Mouse (Mus musculus) heart, embryonic 11.5 days (tissue): Measurements from ENCODE around the gene Eif2d. TPM values are rescaled to one million over a fixed set of nuclear protein-coding genes. Genes with fewer than 3 reads are reported as not detected.

Experiments used
- ATAC-seq: fragments of 200-750 bp; cut with Nextera tagmentation; replicated peaks from 2 replicates; pipeline ENCODE4 v1.8.0; 2017; ENCODE audit warnings: moderate library complexity; ENCODE audit not compliant: insufficient number of reproducible peaks, low FRiP score, low TSS enrichment
- H3K27ac ChIP-seq: fragments of 300-500 bp; sonication (generic); 2 replicates; pipeline ENCODE4 v1.5.1; 2014; ENCODE audit warnings: mild to moderate bottlenecking, low read depth, low read length
- H3K27me3 ChIP-seq: fragments of 300-500 bp; sonication (generic); 2 replicates; pipeline ENCODE4 v1.6.1; 2014; ENCODE audit warnings: mild to moderate bottlenecking, low read length, mixed read lengths; ENCODE audit not compliant: control insufficient read depth, insufficient read depth
- H3K36me3 ChIP-seq: fragments of 300-500 bp; sonication (generic); 2 replicates; pipeline ENCODE4 v1.6.1; 2014; ENCODE audit warnings: mild to moderate bottlenecking, low read length, moderate library complexity, mixed read lengths; ENCODE audit not compliant: control insufficient read depth, insufficient read depth
- H3K4me1 ChIP-seq: fragments of 300-500 bp; sonication (generic); 2 replicates; pipeline ENCODE4 v1.6.1; 2014; ENCODE audit warnings: low read length; ENCODE audit not compliant: control insufficient read depth, insufficient read depth
- H3K4me2 ChIP-seq: fragments of 300-500 bp; sonication (generic); 2 replicates; pipeline ENCODE4 v1.6.1; 2014; ENCODE audit warnings: mild to moderate bottlenecking, moderate library complexity
- H3K4me3 ChIP-seq: fragments of 300-500 bp; sonication (generic); 2 replicates; pipeline ENCODE4 v1.5.1; 2014; ENCODE audit warnings: low read depth, low read length
- H3K9ac ChIP-seq: fragments of 300-500 bp; sonication (generic); 2 replicates; pipeline ENCODE4 v1.6.1; 2014; ENCODE audit warnings: mild to moderate bottlenecking, low read depth, low read length, moderate library complexity
- H3K9me3 ChIP-seq: fragments of 300-500 bp; sonication (generic); replicated peaks from 2 replicates; pipeline ENCODE4 v1.6.1; 2016; ENCODE audit warnings: low read length; ENCODE audit not compliant: control insufficient read depth
- WGBS: fragments of 180-500 bp; shearing (Covaris S2); extraction: QIAGEN DNeasy Blood & Tissue Kit; methylation state at CpG from one replicate; pipeline ENCODE4 v1.1.7; 2014; ENCODE audit not compliant: insufficient replicate concordance; 5-methylcytosine and 5-hydroxymethylcytosine counted together
- polyA plus RNA-seq: library from polyadenylated mRNA; unstranded; fragments of >200 nt; fragmentation: Nextera tagmentation; extraction: Ambion mirVana; gene quantifications from 2 replicates; pipeline ENCODE4 v1.2.1, GENCODE M21; 2014

The Eif2d gene
- polyA plus RNA-seq, 1 experiment from 2014 or later, result 51.5 TPM

DNA sequence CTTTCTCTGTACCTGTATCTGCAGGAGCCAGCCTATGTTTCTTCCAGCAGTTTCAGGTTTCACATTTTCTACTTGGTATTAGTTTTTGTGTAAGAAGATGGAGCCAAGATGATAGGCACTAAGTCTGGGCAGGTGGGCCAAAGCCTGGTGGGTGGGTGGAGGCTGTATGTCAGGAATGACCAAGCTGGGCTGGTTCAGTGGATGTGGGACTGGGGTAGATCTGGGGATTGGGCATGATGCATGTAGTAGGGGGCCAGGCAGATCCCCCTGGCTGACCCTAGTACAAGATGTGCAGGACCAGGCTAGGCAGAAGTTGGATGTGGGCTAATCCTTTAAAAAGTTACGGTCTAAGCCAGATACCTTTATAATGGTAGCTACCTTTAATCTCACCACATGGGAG is 22.2 kb downstream of the Eif2d start:
- no peak overlapping the region for H3K9ac ChIP-seq
- WGBS, result 96% methylated on average over 1 of the region's 1 CpGs
- no peak overlapping the region for H3K4me3 ChIP-seq
- no peak overlapping the region for H3K27ac ChIP-seq
- ATAC-seq, result no peak
- H3K36me3 ChIP-seq, result peaks cover 30% of the 10 kb centered on the region
- no peaks in the 10 kb centered on the region for H3K27me3 ChIP-seq
- 0 out of 2 replicates have a peak, but pooled peaks cover 2% of the 10 kb centered on the region for H3K4me1 ChIP-seq
- no peak overlapping the region for H3K4me2 ChIP-seq
- H3K9me3 ChIP-seq, result no peaks in the 10 kb centered on the region

DNA sequence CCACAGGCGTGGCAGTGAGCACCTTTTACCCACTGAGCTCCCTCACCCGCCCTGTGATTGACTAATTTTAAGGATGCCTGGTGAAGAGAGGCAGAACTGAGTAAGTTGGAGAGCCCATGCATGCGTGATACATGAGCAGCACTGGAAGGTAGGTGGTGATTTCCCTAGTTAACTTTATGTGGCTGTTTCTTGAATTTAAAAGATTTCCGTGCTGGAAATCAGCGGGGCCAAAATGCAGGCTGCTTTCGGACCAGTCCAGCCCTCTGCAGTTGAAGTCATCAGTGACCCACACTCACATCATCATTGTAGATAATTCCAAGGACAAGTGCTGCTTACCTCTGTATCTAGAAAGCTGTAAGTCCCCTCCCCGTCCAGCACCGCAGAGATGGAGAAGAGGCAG is 22.8 kb downstream of the Eif2d start:
- Histone ChIP-seq H3K9me3 (no peaks in the 10 kb centered on the region), H3K27ac (no peak overlapping the region), H3K4me3 (no peak overlapping the region), H3K4me1 (0 out of 2 replicates have a peak, but pooled peaks cover 2% of the 10 kb centered on the region), H3K27me3 (no peaks in the 10 kb centered on the region), H3K4me2 (no peak overlapping the region), H3K36me3 (peaks cover 30% of the 10 kb centered on the region), H3K9ac (no peak overlapping the region)
- WGBS, result 90% methylated on average over 8 of the region's 8 CpGs
- no peak for ATAC-seq

DNA sequence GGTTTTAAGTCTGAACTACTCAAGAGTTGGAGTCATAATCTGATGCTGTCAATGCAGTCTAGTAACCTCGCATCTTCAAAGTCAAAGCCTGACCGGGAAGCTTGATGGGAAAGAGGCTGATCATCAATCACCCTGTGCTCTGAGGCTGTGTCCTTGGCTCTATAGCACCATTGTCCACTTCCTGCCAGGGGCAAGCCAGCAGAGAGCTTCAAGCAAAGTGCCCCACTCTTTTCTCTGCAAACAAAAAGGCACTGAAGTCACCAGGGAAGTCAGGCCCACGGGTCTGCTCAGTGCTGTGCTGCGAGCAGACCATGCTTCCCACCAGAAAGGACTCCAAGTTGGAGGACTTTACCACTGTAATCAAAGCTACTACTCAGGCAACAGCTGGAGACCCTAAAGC is 24.3 kb downstream of the Eif2d start:
- Histone ChIP-seq H3K4me2 (no peak overlapping the region), H3K27me3 (no peaks in the 10 kb centered on the region), H3K36me3 (peaks cover 20% of the 10 kb centered on the region), H3K27ac (no peak overlapping the region), H3K9me3 (no peaks in the 10 kb centered on the region), H3K4me3 (no peak overlapping the region), H3K9ac (no peak overlapping the region), H3K4me1 (peaks cover 6% of the 10 kb centered on the region; the same call in 1 of the 2 replicates)
- WGBS, result 82% methylated on average over 4 of the region's 4 CpGs
- no peak for ATAC-seq

DNA sequence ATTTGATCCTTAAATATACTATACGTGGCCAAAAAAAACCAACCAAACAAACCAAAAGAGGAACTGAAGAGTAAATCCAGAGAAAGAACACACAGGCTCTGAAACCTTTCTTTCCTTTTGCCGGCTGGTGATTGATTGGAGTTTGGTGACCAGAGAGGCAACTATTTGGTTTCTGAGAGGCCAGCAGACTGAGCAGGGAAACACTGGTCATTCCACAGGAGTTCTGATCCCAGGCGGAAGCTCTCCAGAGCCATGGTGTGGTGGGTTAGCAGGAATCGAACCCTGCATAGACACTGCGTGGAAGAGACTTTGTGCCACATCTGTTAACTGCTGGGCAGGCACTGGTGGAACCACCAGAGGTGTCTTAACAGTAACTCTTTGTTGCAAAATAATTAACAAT is 25.1 kb downstream of the Eif2d start:
- no peak overlapping the region for H3K9ac ChIP-seq
- H3K9me3 ChIP-seq, result no peaks in the 10 kb centered on the region
- H3K4me2 ChIP-seq, result no peak overlapping the region
- 85% methylated on average over 5 of the region's 5 CpGs for WGBS
- H3K27me3 ChIP-seq, result no peaks in the 10 kb centered on the region
- H3K27ac ChIP-seq, result no peak overlapping the region
- H3K4me3 ChIP-seq, result no peak overlapping the region
- peaks cover 16% of the 10 kb centered on the region for H3K36me3 ChIP-seq
- no peak for ATAC-seq
- H3K4me1 ChIP-seq, result peaks cover 13% of the 10 kb centered on the region

DNA sequence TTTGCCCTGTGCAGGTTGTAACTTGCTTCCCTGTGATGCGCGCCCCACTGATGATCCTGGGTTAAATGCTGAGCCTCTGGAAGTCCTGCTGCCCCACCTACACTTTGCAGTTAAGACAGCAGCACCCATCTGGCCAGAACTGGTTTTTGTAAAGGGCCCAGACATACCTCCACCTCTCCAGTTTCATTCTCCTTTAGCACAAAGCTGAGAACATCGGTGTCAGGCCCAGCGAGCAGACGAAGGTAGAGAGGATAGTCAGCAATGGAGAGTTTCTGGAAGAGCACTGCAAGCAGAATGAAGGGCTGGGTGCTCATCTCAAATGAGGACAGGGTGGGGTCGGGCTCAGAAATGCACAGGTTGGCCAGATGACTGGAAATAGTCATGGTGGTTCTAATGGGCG is 27.4 kb downstream of the Eif2d start:
- H3K27ac ChIP-seq, result no peak overlapping the region
- H3K27me3 ChIP-seq, result no peaks in the 10 kb centered on the region
- peaks cover 12% of the 10 kb centered on the region for H3K36me3 ChIP-seq
- no peak overlapping the region for H3K4me2 ChIP-seq
- H3K4me1 ChIP-seq, result peaks cover 25% of the 10 kb centered on the region
- no peak overlapping the region for H3K4me3 ChIP-seq
- 96% methylated on average over 7 of the region's 7 CpGs for WGBS
- no peak overlapping the region for H3K9ac ChIP-seq
- H3K9me3 ChIP-seq, result no peaks in the 10 kb centered on the region
- no peak for ATAC-seq

DNA sequence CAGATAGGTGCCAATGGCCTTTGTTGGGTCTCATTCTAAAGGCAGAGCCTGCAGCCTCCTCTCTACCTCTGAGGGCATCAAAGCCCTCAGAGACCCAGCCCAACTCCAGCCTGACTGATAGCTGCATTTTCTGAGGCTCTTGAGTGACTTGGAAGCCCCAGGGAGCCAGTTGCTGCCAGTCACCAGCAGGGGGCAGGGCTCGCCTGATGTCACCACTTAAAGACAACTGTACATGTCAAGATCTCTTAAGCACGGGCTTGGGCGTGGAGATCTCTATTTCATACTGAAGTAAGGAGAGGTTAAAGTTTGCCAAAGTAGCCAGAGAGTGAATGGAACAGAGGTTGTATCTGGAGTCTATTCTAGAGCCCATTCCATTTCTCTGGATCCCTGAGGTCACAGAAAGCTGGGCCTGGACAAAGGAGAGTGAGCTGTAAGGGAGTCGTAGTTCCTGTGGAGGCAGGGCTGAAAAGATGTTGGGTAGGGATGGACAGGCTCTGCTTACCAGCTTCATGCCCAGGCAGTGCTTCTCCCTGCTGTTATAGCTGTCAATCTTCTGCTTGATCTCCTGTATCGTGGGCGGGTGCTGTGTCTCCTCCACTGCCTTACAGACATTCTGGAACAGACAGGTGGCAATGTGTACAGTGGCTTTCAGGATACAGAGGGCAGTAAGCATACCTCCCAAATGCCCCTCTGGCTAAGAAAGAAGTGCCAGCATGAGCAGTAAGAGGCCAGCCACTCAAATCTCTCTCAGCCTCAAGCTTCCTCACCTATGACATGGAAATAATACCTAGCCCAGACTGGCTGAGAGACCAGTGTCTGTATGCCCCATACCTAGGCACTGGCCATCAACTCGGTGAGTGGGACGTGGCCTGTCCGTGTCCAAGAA is 28.9 kb downstream of the Eif2d start:
- 52% methylated on average over 9 of the region's 9 CpGs for WGBS
- no peak for ATAC-seq
- no peak overlapping the region for H3K27ac ChIP-seq
- H3K4me1 ChIP-seq, result peaks cover 39% of the 10 kb centered on the region
- H3K4me3 ChIP-seq, result no peak overlapping the region
- H3K9me3 ChIP-seq, result no peaks in the 10 kb centered on the region
- H3K4me2 ChIP-seq, result no peak overlapping the region
- no peaks in the 10 kb centered on the region for H3K27me3 ChIP-seq
- H3K9ac ChIP-seq, result no peak overlapping the region
- H3K36me3 ChIP-seq, result peaks cover 7% of the 10 kb centered on the region; the same call in 1 of the 2 replicates

DNA sequence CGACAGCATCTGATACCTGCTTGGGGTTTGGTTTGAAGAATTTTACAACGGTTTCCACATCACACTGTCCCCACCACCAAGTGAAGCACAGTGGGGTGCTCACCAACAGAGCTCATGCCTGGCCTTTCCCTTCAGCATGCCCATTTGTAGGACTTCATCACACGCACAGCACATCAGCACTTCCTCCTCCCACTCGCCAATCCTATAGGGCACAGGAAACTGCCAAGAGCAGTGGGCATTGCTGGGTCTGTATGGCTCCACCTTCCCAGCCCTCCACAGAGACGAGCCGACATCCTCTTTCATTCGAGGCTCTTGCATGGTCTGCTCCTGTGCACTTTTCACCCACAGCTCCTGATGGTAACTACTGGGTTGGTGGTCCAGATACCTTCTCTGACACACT is 30.2 kb downstream of the Eif2d start:
- no peak for ATAC-seq
- H3K9me3 ChIP-seq, result no peaks in the 10 kb centered on the region
- H3K27me3 ChIP-seq, result no peaks in the 10 kb centered on the region
- peaks cover 45% of the 10 kb centered on the region for H3K4me1 ChIP-seq
- H3K36me3 ChIP-seq, result peaks cover 3% of the 10 kb centered on the region; the same call in 1 of the 2 replicates
- H3K4me2 ChIP-seq, result no peak overlapping the region
- no peak overlapping the region for H3K4me3 ChIP-seq
- H3K27ac ChIP-seq, result no peak overlapping the region
- no peak overlapping the region for H3K9ac ChIP-seq
- WGBS, result 81% methylated on average over 7 of the region's 7 CpGs

DNA sequence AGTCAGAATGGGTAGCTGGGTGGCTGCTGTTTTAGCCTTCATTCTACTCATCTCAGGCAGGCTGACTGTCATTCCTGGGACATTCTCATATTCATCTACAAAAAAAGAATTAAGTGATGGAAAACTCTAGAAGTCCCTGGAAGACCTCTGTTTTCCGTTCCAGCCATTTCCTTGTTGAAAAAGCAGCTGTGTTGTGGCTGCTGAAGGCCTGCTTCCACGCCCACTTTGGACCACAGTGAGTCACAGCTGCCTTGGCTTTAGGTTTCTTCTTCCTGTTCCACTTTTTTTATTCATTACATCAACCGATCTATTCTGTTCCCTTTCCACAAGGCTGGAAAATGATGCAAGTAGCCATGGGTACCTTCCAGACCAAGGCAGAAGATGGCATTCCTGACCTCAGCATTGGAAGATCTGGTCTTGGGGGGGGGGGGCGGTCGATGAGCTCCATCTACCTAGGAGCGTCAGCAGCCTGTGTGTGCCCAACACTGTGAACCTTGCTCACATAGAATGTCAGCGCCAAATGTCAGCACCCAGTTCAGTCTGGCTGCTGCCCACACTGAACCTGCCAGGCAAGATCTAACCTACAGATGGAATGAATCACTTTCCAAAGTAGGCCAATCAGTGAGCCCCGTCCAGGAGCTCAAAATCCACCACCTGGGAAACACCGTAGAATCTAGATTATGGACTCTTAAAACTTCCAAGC is 31.4 kb downstream of the Eif2d start:
- no peaks in the 10 kb centered on the region for H3K9me3 ChIP-seq
- H3K27me3 ChIP-seq, result no peaks in the 10 kb centered on the region
- peak overlapping the region; percentile 46; the same call in 1 of the 2 replicates for H3K27ac ChIP-seq
- H3K4me1 ChIP-seq, result peaks cover 57% of the 10 kb centered on the region
- peaks cover 3% of the 10 kb centered on the region; the same call in 1 of the 2 replicates for H3K36me3 ChIP-seq
- 59% methylated on average over 9 of the region's 9 CpGs for WGBS
- no peak overlapping the region for H3K4me3 ChIP-seq
- no peak for ATAC-seq
- no peak overlapping the region for H3K4me2 ChIP-seq
- no peak overlapping the region for H3K9ac ChIP-seq
